Mouse (Mus musculus) monocyte, adult 5-6 weeks (primary cell): ENCODE data around the gene Tmem117. TPM values are rescaled to one million over a fixed set of nuclear protein-coding genes. Genes with fewer than 3 reads are reported as not detected.

Experiments used
- ATAC-seq: fragments of 153-309, 156-312 bp; replicated peaks from 2 replicates; pipeline ENCODE4 v1.8.0; 2017; ENCODE audit warnings: mild to moderate bottlenecking; ENCODE audit not compliant: low TSS enrichment, insufficient number of reproducible peaks, severe bottlenecking, poor library complexity, low FRiP score
- total RNA-seq: library from RNA; stranded (forward); fragments of 200-1000, 200-491, 200-594 nt; gene quantifications from 3 replicates; pipeline ENCODE4 v1.2.3, GENCODE M21; 2017

Tmem117 gene
- total RNA-seq, 1 experiment from 2014 or later = not detected

- ATAC-seq = no peak
These were observed 9.2 kb downstream of the Tmem117 start for GRCm38 (mm10) chr15:94638207-94638606.

GRCm38 (mm10) chr15:94639126-94639525, 10.1 kb downstream of the Tmem117 start:
- ATAC-seq = no peak

- ATAC-seq = no peak
These were observed 17.0 kb downstream of the Tmem117 start for GRCm38 (mm10) chr15:94646012-94646411.

GRCm38 (mm10) chr15:94648430-94648829, 19.4 kb downstream of the Tmem117 start:
- no peak for ATAC-seq

- no peak for ATAC-seq
These were observed 20.2 kb downstream of the Tmem117 start for GRCm38 (mm10) chr15:94649071-94649765.

GRCm38 (mm10) chr15:94649766-94650120, 20.7 kb downstream of the Tmem117 start:
- no peak for ATAC-seq

- ATAC-seq = no peak
These were observed 22.3 kb downstream of the Tmem117 start for GRCm38 (mm10) chr15:94651350-94651749.

GRCm38 (mm10) chr15:94651969-94652842, 23.2 kb downstream of the Tmem117 start:
- ATAC-seq = no peak

GRCm38 (mm10) chr15:94652843-94653206, 23.8 kb downstream of the Tmem117 start:
- no peak for ATAC-seq

- ATAC-seq = no peak
These were observed 26.8 kb downstream of the Tmem117 start for GRCm38 (mm10) chr15:94655811-94656323.

- ATAC-seq = no peak
These were observed 28.9 kb downstream of the Tmem117 start for GRCm38 (mm10) chr15:94657882-94658281.

- ATAC-seq = no peak
These were observed 29.5 kb downstream of the Tmem117 start for GRCm38 (mm10) chr15:94658392-94659111.

- ATAC-seq = no peak
These were observed 30.0 kb downstream of the Tmem117 start for GRCm38 (mm10) chr15:94659112-94659437.

- no peak for ATAC-seq
These were observed 31.9 kb downstream of the Tmem117 start for GRCm38 (mm10) chr15:94660913-94661312.

GRCm38 (mm10) chr15:94661398-94661797, 32.4 kb downstream of the Tmem117 start:
- ATAC-seq = no peak

- no peak for ATAC-seq
These were observed 35.6 kb downstream of the Tmem117 start for GRCm38 (mm10) chr15:94664612-94665011.

- no peak for ATAC-seq
These were observed 52.1 kb downstream of the Tmem117 start for GRCm38 (mm10) chr15:94681135-94681534.

GRCm38 (mm10) chr15:94684269-94684668, 55.2 kb downstream of the Tmem117 start:
- no peak for ATAC-seq

GRCm38 (mm10) chr15:94687176-94687575, 58.1 kb downstream of the Tmem117 start:
- no peak for ATAC-seq
